Mouse (Mus musculus) fibroblast of lung, adult 2 months (primary cell): ENCODE data around the gene F12.
A peak's percentile ranks its signal among the peaks of the same experiment; 100 is the strongest.
"Not testable (repeated sequence)": the region's sequence is repeated elsewhere in the genome, so short reads cannot be mapped to it uniquely, and the experiment has no call there.

Experiments used
- DNase-seq: peaks from one replicate; pipeline ENCODE4 v3.0.0-alpha.2; 2011; ENCODE audit warnings: low read depth

F12 gene

GRCm38 (mm10) chr13:55449679-55450441 lies 23.3 kb upstream of the F12 start:
- DNase-seq: no peak

GRCm38 (mm10) chr13:55449205-55449604 lies 22.6 kb upstream of the F12 start:
- no peak for DNase-seq

DNA sequence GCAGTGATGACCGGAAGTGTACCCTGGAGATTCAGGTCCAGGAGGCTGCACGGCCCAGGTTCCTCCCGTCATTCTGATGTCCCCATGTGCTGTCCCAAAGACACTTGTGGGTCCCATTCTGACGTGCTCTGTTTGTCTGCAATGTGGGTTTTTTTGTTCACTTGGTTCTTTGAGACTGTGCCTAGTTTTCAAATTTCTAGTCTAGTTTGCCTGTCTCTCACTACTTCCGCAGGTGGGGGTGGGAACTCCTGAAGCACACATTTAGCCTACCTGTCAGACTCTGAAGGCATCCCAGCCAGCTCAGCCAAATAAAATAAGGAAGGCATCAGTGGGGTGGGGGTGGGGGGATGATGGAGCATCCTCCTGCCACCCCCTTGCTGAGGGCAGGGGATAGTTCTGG lies 21.5 kb upstream of the F12 start:
- DNase-seq: no peak

- DNase-seq: no peak
Measured at GRCm38 (mm10) chr13:55447543-55447943, 20.9 kb upstream of the F12 start.

DNA sequence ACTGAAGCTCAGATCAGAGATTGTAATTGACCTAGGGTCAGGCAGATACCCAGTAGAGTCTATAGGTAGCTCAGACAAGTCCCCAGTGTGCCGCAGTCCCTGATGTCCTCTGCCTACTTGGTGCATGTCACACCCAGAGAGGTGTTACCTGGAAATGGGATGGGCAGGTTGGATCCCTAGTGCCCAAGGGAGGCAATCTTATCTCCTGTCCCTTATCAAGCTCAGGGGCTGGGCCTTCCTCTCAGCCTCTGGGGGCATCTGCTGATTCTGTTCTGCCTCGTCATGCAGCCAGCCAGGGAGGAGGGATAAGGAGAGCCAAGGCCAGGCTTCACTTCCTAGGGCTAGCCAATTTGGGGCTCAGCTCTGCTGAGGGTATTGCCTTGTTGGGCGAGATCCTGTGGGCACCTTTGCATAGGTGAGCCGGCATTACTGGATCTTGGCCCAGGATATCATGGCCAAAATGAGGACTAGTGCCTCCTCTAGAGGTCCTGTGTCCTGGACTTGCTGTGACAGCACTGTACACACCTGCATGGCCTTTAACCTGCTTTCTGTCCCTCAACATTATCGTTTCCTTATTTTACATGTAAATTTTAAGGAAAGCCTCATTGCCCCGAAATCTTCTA lies 20.0 kb upstream of the F12 start:
- DNase-seq: no peak

GRCm38 (mm10) chr13:55445361-55446091 lies 18.9 kb upstream of the F12 start:
- DNase-seq: no peak

DNA sequence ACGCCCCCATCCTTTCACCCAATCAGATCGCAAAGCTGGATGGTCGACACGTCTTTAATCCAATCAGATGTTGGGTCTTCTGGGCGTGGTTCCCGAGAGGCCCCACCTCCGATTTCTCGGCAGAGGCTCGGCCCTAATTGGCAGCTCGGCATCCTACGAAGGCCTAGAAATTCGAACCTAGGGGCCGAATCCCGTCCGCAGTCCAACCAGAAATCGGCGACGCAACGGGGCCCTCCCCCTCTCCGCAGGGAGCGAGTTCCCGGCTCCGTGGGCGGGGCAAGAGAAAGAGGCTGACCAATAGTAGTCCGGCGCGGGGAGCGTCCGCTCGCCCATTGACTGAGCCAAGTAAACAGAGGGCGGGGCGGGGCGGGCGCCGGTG lies 18.3 kb upstream of the F12 start, which contains the start of gene Grk6:
Gene Grk6 (plus strand): TSS at position 136 of the 379 bp plus-strand sequence.
- peak; percentile 98 for DNase-seq

- DNase-seq: peak; percentile 51
Measured at GRCm38 (mm10) chr13:55444286-55444936, 17.8 kb upstream of the F12 start.

DNA sequence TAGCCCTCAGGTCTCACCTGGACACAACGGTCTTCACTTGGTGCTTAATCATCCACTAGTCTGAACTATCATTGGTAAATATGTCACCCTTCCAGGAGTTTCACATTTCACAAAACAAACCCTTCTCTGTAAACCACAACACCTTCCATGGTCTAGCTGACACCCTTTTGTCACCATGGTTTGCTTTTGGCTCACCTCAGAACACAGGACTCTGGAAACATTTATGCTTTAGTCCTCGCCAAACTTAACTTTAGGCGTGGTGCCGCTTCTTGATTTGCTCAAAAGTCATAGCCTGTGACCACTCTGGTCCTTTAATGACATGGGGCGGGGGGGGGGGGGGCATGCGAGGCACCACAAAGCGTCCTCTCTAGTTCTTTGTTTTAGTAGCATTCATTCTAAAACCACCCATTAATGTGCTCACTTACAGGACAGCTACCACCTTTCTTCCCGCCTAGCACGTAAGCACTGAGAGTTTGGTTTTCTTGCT lies 17.2 kb upstream of the F12 start:
- DNase-seq: no peak

DNA sequence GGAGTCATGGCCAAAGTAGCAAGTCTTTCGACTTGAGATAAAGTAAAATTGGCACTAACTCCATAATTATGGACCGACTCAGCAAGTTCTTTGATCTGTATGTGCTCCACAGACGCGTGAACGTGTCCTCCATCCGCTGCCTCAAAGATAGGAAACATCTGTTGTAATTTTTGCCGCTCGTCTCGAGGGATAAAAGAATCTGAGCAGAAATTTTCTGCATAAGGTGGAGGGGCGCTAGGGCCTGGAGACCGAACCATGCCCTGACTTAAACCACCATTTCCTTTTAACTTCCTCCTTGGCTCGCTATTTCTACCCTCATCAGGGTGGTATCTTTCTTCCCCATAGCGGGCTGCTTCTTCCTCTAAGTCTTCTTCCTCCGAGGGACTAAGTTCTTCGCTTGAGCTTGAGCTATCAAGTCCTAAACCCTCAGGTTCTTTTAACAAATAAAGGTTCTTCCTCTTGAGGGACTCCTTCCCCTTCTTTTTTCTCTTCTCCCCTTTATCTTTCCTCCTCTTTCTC lies 10.6 kb upstream of the F12 start:
- not testable (repeated sequence) for DNase-seq

DNA sequence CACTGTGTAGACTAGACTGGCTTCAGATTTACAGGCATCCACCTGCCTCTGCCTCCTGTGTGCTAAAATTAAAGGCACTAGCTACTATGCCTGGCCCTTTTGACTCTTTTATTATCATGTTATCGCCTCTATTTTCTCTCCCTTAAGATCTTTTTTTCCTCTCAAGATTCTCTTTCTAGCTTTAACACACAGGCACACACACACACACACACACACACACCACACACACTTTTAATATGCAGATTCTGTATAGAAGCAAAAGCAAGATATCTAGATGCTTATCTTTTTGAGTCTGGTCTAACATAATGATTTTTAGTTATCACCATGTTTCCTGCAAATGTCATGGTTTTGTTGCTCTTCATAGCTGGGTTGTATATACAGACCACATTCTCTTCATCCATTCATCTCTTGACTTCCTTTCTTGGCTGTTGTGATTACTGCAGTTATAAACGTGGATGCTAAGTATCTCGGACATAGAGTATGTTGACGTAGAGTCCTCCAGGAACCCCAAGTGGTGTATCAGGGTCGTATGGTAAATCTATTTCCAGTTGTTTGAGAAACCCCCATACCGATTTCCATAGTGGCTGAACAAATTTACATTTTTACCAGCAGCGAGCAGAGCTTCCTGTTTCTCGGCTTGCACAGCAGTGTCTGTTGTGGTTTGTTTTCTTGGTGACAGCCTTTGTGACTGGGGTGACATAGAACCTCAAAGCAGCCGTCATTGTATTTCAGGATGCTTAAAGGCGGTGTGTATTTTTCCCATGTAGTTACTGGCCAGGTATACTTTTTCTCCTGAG lies 5.5 kb upstream of the F12 start:
- no peak for DNase-seq

DNA sequence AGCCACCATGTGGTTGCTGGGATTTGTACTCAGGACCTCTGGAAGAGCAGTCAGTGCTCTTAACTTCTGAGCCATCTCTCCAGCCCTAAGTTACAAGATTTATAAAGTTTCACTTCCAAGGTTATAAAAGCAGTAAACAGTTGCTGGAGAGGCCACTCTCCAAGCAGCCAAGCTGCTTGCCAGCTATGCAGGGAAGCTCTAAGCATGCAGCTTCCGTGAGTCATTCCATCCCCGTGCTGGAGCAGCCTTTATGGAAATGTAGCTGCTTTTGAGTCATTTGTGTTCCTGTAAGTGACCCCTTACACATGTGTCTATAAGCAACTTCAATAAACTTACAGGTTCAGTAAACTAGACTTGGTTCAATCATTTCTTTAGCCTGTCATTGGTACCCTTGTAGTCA lies 4.0 kb upstream of the F12 start:
- peak; percentile 24 for DNase-seq

DNA sequence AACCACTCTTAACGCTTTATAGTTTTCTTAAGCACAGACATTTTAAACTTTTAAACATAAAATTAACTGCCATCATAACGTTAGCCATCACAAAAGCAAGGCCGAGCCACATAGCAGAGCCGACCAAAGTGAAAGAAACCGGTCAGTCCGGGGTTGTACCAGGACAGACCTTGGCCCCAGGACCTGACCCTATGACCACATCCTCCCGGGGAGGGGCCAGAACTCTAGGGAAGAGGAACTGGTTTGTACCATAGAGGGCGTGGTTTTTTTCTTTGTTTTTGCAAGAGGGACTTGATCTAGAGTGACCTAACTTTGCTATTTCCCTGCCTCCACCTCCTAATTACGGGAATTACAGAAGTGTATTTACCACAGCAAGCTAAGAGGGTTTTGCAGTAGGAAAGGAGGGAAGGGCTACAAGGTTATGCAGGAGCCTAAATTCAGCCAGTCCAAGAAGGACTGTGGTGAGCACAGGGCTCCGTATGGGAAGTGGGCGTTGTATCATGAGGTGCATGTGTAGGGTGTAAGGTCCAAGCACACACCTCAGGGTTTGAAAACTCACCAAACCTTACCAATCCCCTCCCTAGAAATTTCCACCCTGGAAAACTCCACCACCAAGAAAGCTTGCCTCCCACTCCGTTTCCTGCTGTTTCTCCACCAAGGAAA lies 2.8 kb upstream of the F12 start:
- DNase-seq: no peak

DNA sequence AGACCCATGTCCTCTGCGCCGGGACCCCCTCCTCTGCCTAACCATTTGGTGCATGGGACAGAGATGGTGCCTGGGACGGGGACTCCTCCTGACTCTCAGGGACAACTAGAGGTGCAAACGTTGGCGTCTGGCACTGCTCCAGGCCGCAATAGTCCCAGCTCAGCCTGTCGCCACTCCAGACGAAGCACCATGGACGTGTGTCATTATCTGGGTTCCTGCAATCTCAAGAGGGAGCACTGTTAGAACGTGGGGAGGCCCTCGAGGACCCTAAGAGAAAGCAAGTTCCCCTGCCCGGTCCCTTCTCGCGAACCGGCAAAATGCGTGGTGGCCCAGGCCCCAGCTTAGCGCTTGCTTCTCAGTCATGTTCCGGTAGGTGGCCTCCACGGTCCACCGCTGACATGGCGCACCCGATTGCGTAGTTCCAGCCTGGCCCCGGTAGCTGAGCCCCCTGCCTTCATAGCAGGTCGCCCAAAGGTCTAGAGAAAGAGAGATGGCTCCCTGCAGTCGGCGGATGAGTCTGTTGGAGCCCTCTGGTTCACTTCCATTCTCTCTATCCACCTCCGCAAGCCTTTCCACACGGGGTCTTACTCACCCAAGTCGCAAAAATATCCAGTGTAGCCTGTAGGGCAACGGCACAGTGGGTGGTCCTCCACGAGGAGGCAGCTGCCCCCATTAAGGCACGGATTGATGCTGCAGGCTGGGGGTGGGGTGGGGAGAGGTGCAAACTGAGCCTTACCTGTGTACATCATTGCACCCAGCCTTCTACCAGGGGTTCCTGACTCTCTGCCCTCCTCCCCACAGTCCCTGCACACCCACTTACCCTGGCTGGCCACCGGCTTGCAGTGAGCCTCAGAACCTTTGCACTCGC lies 5.4 kb downstream of the F12 start:
- no peak for DNase-seq

GRCm38 (mm10) chr13:55420018-55420932 lies 6.3 kb downstream of the F12 start:
- no peak for DNase-seq

- no peak for DNase-seq
Measured at GRCm38 (mm10) chr13:55419142-55419541, 7.5 kb downstream of the F12 start.

GRCm38 (mm10) chr13:55418004-55418403 lies 8.6 kb downstream of the F12 start:
- DNase-seq: peak; percentile 59

DNA sequence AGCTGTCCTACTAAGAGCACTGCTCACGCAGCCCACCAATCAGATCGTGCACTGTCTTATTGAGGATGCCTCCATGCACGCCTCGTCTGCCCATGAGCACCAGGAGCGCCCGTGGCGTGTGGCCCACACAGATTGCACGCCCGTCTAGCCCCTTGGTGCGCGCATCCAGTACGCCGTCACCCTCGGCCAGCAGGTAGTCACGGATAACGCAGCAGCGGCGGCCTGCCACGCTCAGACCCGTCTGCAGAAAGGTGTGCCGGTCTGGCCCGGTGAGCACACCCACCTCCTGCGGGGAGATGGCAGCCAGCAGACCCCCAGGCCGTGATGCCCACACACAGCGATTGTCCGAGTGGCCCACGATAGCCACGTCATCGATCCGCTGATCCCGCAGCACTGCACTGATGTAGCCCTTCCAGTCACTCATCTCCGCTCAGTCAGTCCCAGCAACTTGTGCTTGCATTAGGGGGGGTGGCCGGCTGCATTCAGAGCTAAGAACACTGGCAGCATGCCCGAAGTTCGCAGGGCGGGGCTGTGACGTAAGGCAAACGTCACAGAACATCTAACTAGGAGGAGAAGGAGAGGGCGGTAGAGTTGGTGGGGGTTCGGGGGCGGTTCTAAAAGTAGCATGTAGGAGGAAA lies 11.7 kb downstream of the F12 start, which contains the start of gene Pfn3:
Gene Pfn3 (minus strand): TSS at position 490 of the 638 bp plus-strand sequence.
- no peak for DNase-seq
